Mouse (Mus musculus): ENCODE data around the gene Slc16a10. TPM values are rescaled to one million over a fixed set of nuclear protein-coding genes. Genes with fewer than 3 reads are reported as not detected.

Slc16a10 gene
- total RNA-seq, 4 experiments from 2014 or later = 38.7 to 56.1 (median 46.4) TPM

DNA sequence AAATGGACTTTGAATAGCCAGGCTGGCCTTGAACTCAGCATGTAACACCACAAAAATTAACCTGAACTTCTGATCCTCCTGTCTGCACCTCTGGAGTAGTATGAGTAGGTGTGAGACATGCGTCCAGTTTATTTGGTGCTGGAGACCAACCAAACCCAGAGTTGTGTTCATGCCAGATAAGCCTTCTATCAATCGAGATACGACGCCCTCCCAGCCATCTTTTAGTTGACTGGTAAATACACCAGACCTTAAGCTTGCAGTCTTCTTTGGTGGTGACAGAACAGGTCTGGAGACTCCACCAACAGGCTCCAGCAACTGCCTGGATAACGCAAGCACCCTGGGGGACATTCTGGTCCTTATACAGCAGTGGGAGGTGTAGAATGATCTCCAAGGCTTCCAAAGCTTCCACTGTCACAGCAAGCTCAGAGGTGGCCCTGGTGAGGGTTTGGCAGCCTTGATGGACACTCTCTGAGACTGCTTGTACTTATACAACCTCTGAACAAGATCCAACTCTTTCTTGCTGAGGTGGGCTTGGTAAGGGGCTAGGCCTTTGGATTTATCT, 7.6 kb upstream of the Slc16a10 start:
- DNase-seq (ENCODE audit: low spot score in 2 of 2) = no peak

DNA sequence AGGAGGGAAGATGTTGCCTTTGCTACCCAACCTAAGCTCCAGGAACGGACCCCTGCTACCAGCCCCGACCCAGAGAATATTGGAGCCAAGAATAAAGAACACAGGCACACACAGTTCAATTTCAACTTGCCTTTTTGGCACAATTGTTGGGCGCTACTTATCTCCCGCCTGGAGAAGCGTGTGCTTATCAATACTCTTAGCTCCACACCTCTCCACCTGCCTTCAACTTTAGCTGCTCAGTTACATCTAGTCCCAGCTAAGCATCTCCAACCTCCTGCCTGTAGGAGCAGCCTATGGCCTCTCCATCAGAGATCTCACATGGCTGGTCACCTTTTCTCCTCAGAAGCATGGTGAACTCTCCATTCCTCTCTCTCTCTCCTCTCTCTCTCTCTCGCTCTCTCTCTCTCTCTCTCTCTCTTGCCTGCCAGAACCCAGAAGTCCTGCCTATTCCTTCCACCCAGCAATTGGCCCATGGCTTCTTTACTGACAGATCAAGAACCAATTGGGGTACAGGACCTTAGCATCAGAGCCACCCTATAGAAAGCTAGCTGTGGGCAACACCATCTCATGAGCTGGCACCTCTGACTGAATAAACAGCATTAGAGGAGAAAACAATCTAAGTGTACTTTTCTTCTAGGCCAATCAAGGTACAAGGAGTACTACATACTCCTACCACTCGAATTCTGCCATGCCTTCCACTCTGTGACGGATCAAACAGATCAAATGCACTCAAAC, 5.4 kb upstream of the Slc16a10 start:
- DNase-seq (ENCODE audit: low spot score in 2 of 2) = no peak

DNA sequence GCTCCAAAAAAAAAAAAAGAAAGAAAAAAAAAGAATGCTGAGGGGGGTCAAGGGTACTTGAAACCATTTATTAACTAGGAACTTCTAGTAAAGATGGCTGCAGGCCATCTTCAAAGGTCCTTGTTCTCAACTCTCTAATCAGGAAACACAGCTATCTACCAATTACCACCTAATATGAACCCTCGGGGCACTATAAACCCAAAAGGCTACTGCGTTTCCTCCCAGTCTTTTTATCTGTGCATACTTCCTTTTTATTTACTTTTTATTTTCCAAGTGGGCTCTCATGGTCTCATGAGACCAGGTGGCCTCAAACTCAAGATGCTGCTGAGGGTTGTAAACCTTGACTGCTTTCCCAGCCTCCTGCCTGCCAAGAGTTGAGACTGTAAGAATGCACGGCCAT, 4.4 kb upstream of the Slc16a10 start:
- no peak for DNase-seq (ENCODE audit: low spot score in 2 of 2)

DNA sequence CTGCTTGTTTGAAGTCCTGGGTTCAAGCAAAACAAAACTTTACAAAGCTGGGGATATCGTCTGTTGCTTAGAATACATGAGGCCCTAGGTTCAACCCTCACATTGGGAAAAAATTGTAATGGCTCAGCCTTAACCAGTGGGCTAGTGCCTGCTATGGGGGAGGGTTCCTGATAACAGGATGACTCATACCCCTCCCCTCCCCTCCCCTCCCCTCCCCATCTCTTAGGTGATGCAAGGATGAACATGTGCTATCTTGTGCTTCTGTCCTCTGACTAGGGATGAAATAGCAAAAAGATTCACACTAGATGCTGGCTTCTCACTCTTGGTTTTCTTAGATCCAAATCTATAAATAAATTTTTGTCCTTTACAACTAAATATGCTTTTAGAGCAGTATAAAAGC, 2.8 kb upstream of the Slc16a10 start:
- DNase-seq (ENCODE audit: low spot score in 2 of 2) = no peak

DNA sequence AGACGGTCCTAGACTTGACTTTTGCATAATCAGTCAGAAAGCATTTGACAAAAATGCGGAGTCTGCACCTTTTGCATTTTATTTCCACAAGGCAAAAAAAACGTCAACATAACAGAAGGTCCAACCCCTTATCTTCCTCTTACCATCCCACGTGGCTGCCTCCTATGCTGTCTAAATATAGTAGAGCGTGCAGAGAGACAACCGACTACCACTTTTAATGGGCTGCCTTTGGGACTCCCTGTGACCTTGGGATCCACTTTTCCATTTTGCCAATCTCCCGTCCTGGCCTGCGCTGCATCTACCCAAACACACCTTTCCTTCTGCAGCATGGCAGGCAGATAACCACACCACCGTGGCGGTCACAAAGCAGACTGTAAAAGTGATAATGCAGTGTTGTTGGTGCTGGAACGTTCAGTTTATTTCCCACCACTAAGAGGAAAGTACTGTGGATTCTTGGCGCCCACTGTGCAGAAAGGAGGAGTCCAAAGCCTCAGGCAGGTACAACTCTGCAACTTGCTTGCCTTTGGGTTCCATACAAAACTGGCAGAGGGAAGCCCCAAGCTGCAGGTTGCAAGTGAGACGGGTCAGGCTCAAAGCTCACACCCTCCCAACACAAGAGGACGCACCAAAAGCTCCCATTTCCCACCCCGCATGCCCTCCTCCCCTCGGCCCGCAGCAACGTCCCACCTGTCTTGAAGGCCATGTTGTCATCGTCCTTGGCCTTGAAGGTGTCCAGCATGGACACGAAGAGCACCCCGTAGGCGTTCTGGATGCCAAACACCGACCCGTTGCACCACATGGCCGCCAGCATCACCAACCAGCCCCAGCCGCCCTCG, 824 bp downstream of the Slc16a10 start:
- DNase-seq (ENCODE audit: low spot score in 2 of 2) = peak in 1 of 2 experiments; percentile 28

DNA sequence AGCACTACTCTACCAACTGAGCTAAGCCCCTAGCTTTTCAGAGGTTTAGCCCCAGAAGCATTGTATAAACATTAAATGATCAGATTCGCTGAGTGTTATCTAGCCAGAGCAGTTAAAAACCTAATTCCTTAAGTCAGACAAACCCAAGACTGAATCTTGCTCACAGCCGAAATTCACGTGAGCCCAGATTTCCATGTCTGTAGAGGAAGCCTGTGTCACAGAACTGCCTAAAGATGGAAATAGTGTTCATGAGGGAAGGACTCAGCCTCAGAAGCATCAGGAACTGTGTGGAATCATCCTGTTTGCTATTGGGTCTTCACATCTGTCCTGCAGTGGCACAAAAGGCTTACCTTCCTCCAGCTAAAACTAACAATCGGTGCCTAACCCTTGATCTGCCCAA, 2.4 kb downstream of the Slc16a10 start:
- no peak for DNase-seq (ENCODE audit: low spot score in 2 of 2)

DNA sequence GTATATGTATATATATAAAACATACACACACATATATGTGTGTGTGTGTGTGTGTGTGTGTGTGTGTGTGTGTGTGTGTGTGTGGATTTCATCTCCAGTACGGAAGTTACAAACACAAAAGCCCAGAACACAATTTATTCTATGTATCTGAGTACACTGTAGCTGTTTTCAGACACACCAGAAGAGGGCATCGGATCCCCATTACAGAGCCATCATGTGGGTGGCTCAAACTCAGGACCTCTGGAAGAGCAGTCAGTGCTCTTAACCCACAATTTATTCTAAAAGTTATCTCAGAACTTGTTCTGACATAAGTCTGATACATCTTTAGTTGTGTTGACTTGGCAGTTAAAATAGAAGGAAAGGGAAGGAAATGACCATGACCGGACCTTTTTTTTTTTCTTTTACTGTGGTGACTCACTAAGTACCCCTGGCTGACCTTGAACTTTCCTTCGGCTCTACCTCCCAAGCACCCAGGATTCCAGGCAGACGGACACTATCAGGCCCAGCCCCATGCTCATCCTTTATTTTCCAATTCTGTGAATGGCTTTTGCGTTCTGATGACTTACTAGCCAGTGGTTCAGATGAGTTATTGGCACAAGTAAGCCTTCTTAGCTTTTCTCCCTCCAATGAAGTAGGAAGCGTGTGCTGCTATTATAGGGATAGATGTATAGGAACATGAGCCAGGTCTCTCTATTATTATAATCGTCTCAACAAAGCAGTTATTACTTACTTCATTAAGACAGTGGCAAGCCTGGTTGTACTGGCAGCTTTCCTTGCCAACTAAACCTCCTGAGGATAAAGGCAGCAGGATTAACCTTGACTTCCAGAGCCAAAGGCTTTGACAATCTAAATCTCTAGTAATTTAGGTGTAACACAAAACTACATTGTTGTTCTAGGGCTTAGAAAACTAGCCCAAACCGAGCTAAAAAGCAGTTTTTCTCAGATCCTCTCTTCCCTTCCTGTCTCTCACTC, 6.0 kb downstream of the Slc16a10 start:
- DNase-seq (ENCODE audit: low spot score in 2 of 2) = no peak

DNA sequence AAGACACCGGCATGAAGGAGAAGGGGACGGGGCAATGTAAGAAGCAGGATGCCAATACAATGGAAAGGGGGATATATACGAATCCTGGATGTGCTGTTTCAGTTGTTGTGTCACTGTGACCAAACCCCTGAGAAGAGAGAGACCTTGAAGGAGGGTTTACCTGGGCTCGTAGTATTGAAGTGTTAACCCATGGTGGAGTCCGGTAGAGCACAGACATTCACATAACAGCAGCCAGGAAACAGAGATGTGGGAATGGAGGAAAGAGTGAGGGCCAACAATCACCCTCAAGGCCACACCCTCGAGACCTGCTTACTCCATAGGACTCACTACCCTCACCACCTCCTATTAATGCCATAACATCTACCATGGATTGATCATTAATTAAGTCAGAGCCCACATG, 7.2 kb downstream of the Slc16a10 start:
- DNase-seq (ENCODE audit: low spot score in 2 of 2) = no peak

DNA sequence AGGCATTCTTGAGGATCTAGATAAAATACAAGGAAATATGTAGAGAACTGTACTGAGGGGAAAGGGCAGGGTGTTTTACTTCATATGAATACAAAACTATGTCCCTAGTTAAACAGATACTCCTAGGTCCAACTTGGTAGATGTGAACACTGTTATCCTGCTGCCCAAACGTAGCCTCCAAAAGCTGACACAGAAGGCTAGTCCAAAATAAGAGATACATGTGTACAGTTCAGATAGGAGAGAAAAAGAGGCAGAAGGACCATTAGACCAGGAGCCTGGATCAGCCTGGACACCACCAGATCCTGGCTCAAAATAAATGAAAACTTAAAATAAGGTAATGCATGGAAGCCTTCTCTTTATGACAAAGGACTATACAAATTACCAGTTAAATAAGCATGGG, 8.4 kb downstream of the Slc16a10 start:
- DNase-seq (ENCODE audit: low spot score in 2 of 2) = no peak

DNA sequence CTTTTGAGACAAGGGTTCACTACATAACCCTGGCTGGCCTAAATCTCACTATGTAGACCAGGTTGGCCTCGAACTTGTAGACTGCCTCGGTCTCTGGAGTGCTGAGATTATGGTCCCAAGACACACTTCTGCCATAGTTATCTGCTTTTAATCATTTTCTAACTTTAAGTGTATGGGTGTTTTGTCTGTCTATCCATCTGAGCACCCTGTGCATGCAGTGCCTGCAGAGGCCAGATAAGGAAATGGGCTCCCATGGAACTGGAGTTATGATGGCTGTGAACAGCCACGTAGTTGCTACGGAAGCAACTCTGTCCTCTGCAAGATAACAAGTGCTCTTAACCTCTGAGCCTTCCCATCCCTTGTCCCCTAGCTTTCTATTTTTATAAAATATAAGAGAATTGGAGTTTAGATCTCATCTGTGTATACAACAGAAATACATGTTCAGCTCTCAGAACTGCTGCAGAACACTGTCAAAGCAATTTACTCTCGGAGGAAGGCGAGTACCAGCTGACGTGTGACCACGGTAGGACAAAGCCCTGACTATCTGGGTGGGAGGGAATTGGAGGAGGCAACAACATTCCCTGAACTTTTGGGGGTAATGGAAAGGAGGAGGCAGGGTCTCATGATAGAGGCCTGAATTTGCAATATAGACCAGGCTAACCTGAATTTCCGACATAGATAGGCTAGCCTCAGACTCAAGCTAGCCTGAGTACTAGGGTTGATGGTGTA, 10.2 kb downstream of the Slc16a10 start:
- DNase-seq (ENCODE audit: low spot score in 2 of 2) = no peak

DNA sequence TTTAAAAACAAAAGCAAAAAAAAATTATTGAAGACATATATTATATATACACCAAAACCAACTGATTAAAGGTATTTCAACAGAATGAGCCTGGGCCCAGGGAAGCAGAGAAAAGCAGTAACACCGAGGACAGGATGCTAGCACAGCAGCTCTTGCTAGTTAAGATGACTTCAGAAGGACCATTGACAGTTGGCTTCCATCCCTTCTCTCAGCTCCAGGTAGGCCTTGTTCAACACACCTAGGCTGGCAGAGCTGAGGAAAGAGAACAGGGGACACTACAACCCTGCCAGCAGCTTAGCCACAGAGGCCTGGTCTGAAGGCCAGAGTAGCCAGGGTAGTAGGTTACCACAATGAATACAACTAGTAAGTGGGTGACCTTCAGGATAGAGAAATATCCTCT, 11.9 kb downstream of the Slc16a10 start:
- no peak for DNase-seq (ENCODE audit: low spot score in 2 of 2)

DNA sequence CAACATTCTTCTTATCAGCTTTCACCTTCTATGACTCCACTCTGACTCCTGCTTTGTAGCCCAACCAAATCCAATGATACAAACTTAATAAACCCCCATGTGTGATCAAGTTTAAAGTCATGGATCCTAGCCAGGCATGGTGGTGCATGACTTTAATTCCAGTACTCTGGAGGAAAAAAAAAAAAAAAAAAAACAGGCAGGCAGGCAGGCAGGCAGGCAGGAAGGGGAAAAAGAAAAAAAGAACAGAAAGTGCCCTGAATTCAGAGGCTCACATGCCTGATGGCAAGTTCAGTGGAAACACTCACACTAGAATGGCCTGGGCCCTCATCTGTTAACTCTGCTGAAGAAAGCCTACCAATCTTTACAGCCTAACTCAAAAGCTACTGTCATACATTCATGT, 12.9 kb downstream of the Slc16a10 start:
- no peak for DNase-seq (ENCODE audit: low spot score in 2 of 2)

DNA sequence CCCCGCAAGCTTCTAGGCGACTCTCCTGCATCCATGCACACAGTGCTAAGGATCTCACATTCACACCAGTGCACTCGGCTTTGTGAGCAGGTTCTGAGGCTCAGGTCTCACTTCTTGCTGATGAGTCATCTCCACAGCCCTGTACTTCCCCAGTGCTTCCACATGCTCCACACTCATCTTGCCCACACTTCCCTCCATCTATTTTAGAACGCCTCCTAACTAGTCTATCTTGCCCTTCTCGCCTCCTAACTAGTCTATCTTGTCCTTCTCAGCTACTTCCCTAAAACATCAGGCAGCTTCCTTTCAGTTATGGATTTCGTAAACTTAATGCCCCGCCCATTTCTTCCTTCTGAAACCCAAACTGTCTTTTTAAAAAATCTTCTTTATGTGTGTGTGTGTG, 13.6 kb downstream of the Slc16a10 start:
- no peak for DNase-seq (ENCODE audit: low spot score in 2 of 2)

DNA sequence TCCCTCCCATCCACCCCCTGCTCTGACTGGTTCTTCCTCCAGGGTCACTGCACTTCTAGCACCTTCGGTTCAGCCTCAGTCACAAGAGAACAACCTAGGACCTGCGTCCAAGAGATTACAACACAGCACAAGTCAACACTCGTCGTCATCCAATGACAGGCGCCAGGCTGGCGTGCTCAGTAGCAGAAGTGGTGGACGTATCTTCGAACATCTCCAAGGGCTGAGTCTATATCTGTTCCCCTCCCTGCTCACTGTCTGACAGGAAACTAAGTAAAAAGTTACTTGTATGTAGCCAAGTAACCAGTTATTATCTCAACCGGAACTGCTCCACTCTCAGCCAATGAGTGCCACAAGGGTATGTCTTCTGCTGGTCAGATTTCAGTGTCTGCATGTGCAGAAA, 16.9 kb downstream of the Slc16a10 start:
- DNase-seq (ENCODE audit: low spot score in 2 of 2) = no peak

DNA sequence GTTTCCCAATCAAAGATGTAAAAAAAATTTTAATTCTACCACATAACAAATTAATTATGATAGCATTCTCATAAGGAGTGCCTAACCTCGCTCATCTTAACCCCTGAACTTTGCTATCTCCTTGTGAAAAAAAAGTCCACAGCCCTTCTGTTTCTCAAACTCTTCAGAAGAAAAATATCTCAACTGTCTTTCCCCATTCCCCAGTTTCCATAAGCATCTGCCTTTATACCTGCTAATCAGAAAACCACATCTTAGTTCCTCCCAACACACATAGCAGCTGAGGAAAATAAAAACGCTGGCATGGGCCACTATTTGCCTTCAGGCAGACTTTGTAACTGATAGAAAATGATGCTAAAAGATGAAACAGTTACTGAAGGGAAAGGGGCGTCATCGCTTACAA, 17.5 kb downstream of the Slc16a10 start:
- DNase-seq (ENCODE audit: low spot score in 2 of 2) = no peak

DNA sequence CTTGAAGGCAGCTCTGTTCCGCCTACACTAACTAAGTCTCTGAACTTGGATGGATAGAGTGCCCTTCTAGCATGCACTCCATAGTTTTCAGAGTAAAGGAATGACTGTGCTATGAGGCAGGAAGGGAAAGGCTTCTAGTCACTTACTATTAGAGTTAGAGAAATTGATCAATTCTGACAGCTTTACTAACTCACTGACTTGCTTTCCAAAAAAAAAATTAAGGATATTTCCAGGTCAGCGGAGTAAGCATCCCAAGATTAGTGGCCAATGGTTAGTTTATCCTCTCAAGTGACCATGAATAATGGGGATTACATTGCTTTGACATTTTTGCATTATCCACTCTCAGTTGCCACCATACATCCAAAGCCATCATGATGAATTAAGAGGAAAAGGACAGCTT, 18.0 kb downstream of the Slc16a10 start:
- DNase-seq (ENCODE audit: low spot score in 2 of 2) = no peak

DNA sequence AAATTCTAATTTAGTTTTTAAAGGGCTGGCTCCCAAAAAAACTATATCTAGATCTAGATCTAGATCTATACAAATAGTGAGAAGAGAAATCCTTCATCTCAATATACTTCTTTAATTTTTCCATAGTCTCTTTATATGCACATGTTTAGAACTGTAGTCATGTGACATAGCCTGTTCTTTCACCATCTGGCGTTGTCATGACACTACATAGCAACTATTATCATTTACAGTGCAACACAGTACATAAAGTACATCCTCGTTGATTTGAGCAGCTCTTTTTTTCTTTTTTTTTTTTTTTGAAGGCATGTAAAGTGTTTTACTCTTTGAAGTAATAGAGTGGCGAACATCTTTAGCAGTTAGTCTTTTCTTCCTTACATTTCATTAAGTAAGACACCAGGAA, 22.6 kb downstream of the Slc16a10 start:
- DNase-seq (ENCODE audit: low spot score in 2 of 2) = no peak

DNA sequence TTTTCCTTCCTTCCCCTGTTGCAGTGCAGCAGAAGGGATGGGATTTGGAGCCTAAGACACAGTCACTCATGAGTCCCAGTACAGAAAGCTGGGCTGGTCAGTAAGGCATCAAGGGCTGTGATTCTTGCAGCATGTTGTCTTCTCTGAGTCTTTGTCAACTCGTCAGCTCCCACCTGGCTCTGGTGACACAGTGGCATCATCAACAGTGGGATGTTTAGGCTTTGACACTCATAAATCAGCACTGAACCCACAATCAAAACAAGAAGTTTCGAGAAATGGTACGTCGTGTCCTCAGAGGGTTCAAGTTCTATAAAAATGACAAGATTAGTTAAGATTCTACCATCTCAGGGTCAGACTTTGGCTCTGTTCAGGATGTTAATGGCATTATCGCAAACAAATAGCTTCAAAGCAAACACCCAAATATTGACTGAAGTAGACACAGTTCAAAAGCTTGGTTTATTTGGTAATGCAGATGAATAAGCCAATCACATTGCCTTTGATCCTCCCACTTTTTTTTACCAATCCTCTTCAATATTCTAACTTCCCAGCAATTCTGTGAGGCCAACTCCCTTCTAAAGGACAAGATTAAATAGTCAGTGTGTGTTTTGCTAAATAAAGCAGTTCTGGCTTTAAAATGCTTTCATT, 23.2 kb downstream of the Slc16a10 start:
- no peak for DNase-seq (ENCODE audit: low spot score in 2 of 2)

DNA sequence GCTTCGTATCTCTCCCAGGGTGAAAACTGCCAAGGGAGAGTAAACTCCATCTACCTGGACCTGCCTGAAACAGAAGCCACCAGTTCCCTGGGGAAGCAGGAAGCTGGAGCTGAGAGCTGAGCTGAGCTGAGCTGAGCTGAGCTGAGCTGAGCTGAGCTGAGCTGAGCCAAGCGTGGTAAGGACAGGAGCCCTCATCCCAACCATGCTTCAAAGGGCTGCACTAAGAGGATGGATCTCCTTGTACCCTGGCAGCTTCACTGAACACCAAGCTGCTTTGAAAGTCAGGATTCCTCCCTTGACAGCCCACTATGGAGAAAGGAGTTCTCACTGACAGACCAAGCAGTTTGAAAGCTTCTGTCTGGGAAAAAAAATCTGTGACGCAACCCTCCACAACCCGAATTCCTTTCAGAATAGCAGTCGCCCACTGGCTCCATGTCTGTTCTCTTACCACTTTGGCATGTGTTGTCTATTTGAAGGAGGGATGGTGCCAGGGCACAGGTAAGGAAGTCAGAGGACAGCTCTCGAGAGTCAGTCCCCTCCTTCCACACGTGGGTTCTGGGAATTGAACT, 28.5 kb downstream of the Slc16a10 start:
- no peak for DNase-seq (ENCODE audit: low spot score in 2 of 2)

DNA sequence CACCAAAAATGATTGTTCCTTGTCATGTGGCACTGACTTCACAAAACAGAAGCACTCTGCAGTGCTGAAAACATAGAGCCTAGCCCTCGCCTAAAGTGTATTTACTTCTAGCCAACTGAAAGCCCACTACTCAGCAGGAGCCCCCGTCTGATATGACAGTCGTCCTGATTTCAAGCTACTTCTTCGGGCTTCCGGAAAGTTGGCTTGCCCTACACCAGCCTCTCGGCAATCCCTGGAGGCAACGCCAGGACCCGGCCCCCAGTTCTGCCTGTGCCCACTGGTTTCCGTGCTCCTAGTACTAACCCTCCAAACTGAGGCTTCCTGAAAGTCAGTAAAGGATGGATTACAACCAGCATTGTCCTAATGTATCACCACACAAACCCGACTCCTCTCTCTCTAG, 29.8 kb downstream of the Slc16a10 start:
- DNase-seq (ENCODE audit: low spot score in 2 of 2) = no peak
